Mouse (Mus musculus) WW6 (cell line): ENCODE measurements around the gene Noxo1.

Experiments used
- DNase-seq: peaks from one replicate; pipeline ENCODE4 v3.0.0-alpha.2; 2013; ENCODE audit warnings: low read depth, low spot score

Gene Noxo1

DNA sequence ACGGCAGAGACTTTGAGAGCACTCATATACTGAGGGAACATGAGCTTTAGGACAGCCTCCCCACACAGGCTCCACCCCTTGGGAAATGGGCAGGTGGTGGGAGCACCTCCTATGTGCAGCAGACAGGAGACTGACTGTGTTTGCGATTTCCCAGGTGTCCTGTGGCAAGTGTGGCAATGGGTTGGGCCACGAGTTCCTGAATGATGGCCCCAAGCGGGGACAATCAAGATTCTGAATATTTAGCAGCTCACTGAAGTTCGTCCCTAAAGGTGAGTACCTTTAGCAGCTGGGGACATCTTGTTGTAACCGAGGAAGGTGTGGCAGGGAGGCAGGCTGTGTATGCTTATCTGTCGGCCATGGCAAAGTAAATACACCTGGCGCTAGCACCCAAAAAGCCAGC lies 43.9 kb downstream of the Noxo1 start:
- DNase-seq = no peak

- no peak for DNase-seq
Observed at GRCm38 (mm10) chr17:24742307-24742706, 46.3 kb downstream of the Noxo1 start.

DNA sequence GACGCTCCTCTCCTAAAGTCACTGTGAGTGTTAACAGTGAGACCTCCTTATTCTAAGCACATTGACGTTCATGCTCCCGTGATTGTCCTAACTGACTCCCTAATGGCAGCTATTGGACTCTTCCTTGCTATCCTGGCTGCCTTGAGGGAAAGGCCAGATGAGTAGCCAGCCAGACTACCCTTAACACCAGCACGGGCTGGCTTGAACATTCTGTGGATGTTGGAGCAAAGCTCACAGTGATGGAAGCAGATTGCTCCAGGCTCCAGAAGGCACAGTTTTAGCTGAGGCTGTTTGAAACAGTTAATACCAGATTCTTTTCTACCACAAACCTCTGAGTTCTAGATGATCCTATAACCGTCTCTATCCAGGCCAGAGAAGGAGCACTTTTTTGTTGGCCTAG lies 47.9 kb downstream of the Noxo1 start:
- DNase-seq = no peak

- no peak for DNase-seq
Observed at GRCm38 (mm10) chr17:24744381-24744780, 48.3 kb downstream of the Noxo1 start.

DNA sequence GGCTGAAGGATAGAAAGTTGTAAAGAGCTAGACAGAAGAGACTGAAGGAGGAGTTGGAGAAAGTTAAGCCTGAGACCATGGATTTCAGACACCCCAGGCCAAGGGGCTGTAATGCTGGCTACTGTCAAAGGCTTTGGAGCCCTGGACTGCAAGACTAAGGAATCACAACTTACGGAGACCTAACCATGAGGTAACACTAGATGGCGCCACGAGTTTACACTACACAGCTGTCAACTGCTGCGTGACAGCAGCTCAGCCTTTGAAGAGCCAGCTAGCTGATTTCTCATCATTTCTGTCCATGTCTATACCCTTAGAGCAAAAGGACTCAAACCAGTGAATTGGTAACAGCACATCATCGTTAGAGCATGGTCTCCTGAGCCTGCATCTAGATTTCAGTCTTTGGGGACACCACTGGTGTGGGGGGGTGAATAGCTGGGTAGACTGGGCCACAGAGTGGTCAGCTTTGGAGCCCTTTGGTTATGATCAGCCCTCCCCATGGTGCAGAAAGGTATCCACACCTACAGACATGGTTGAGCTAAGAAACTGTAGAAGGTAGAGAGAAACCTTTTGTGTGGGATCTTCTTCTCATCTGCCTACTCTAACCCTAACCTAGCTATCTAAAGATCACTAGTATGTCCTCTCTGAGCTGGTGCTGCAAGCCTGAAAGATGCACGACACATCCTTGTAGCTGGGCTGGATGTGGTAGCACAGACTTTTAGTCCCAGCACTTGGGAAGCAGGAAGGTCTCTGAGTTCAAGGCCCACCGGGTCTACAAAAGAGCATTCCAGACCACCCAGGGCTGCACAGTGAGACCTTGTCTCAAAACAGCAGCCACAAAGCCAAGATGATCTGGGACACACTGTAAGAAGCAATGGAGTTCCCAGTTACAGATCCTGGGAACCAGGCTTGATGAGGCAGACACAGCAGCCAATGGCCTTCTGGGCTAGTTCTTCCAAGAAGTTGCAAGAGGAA lies 49.8 kb downstream of the Noxo1 start:
- DNase-seq = no peak

DNA sequence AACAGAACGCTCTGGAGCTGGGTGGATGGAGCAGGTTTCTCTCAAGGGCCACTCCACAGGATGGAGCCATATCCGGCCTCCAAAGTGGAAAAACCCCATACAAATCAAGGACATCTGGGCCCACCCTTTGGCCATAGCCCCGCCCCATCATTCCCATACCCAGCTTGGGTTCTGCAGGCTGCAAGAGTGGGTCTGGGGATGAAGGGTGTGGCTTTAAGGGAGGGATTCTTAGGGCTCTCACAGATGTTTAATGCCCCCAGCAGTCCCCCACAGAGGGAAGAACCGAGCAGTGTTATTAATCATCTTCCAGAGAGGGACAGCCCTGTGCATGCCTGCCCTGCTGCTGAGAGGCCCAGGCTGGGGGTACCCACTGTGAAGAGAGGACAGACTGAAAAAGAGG lies 51.0 kb downstream of the Noxo1 start:
- no peak for DNase-seq
